Mouse (Mus musculus) kidney, adult 2 months (tissue): ENCODE data around the gene Slbp.

Experiments used
- CTCF ChIP-seq: fragments of 200-500 bp; conservative IDR thresholded peaks from 2 replicates; pipeline ENCODE4 v1.5.1; 2011; ENCODE audit warnings: low read depth, mild to moderate bottlenecking, control low read depth, low read length, moderate library complexity, mixed read lengths; ENCODE audit not compliant: insufficient read depth, insufficient read length
- POLR2A ChIP-seq: fragments of 200-500 bp; IDR thresholded peaks from one replicate; pipeline ENCODE4 v1.6.1; 2011; ENCODE audit warnings: low read depth, low read length, control low read depth

GRCm38 (mm10) chr5:33588066-33588465, 64.3 kb downstream of the Slbp start:
- TF ChIP-seq CTCF (no peak), POLR2A (no peak)
